Comparison of ENCODE assay signal across 1 mouse cellular context in the genomic region with DNA sequence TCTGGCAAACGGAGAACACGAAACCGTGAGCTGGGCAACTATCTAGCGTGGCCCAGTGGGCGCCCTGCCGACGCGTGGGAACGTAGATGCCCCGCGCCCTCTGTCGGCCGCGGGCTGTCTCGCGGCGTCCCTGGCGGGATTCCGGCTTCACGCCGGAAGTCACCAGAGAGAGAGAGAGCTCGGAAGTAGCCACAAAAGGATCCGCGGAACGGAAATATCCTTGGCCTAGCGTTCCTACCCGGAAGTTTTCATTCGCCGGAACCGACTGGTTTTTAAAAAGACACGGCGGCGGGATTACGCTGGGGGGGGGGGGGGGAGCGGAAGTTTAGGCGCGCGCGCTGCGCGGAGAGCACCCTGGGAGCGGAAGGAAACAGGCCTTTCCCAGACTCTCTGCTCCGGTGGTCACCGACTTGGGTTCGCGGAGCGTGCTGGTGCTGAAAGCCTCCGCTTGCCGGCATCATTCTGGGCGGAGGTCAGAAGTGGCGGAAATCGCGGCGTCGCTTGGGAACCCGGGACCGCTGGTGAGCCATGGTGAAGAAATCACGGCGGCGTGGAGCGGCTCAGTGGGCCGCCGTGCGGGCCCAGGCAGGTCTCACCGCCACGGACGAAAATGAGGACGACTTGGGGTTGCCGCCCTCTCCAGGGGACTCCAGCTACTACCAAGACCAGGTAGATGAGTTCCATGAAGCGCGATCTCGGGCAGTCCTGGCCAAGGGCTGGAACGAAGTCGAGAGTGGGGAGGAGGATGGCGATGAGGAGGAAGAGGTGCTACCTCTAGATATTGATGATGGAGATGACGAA.
TF ChIP-seq lines count a peak whose summit lies in the region.

A gene (plus strand): TSS at position 377 of the 801 bp plus-strand sequence.

TF ChIP-seq in CH12.LX, 34 proteins besides CTCF, POLR2A, EP300 and RAD21 (continued from another document):
- TF ChIP-seq MYC (IDR thresholded peaks at IDR 0.05; ENCODE audit: low read depth, low read length) (peak; percentile 88), USF1 (IDR thresholded peaks at IDR 0.05; ENCODE audit: low read depth, low read length) (no peak; the same call in 1 of the 2 replicates), ZNF384 (IDR thresholded peaks at IDR 0.05; ENCODE audit: low read depth, low read length) (no peak; the same call in none of the 2 replicates), SMC3 (IDR thresholded peaks at IDR 0.05; ENCODE audit: low read depth, low read length) (peak; percentile 68), ZKSCAN1 (IDR thresholded peaks at IDR 0.05; ENCODE audit: borderline replicate concordance, low read depth, low read length) (no peak), JUN (IDR thresholded peaks at IDR 0.05; ENCODE audit: insufficient read depth, low read depth, low read length) (no peak), GABPA (IDR thresholded peaks at IDR 0.05; ENCODE audit: insufficient replicate concordance, low read depth, low read length) (peak; percentile 39; the same call in 1 of the 2 replicates), CHD1 (IDR thresholded peaks at IDR 0.05; ENCODE audit: low read depth, low read length) (no peak), POLR2AphosphoS2 (IDR thresholded peaks at IDR 0.05; ENCODE audit: low read depth, low read length) (no peak; the same call in 1 of the 2 replicates), PAX5 (IDR thresholded peaks at IDR 0.05; ENCODE audit: low read length) (no peak), ETS1 (conservative IDR thresholded peaks at IDR 0.05; ENCODE audit: low read depth, low read length) (peak; percentile 45), ZC3H11A (IDR thresholded peaks at IDR 0.05; ENCODE audit: low read depth, low read length) (no peak), BHLHE40 (IDR thresholded peaks at IDR 0.05; ENCODE audit: low read depth, low read length) (peak; percentile 58; the same call in 1 of the 2 replicates), ELF1 (IDR thresholded peaks at IDR 0.05; ENCODE audit: low read depth, low read length) (peak; percentile 95), RCOR1 (conservative IDR thresholded peaks at IDR 0.05; ENCODE audit: low read depth, low read length) (peak; percentile 24; the same call in 1 of the 2 replicates), UBTF (IDR thresholded peaks at IDR 0.05; ENCODE audit: low read depth, low read length) (peak; percentile 85), NELFE (IDR thresholded peaks at IDR 0.05; ENCODE audit: low read depth, low read length) (peak; percentile 30; the same call in 1 of the 2 replicates), SIN3A (IDR thresholded peaks at IDR 0.05; ENCODE audit: low read length) (peak; percentile 98), NRF1 (IDR thresholded peaks at IDR 0.05; ENCODE audit: low read depth, low read length) (peak; percentile 45), ZMIZ1 (IDR thresholded peaks at IDR 0.05; ENCODE audit: low read depth, low read length) (peak; percentile 79), TCF12 (IDR thresholded peaks at IDR 0.05; ENCODE audit: low read depth, low read length) (peak; percentile 91), MAZ (IDR thresholded peaks at IDR 0.05; ENCODE audit: low read depth, low read length) (peak; percentile 97)
